Mouse (Mus musculus): Measurements from ENCODE around the gene Cnn2. TPM values are rescaled to one million over a fixed set of nuclear protein-coding genes. Genes with fewer than 3 reads are reported as not detected.

The Cnn2 gene
- polyA plus RNA-seq, 1 experiment from 2014 or later: 296 TPM

DNA sequence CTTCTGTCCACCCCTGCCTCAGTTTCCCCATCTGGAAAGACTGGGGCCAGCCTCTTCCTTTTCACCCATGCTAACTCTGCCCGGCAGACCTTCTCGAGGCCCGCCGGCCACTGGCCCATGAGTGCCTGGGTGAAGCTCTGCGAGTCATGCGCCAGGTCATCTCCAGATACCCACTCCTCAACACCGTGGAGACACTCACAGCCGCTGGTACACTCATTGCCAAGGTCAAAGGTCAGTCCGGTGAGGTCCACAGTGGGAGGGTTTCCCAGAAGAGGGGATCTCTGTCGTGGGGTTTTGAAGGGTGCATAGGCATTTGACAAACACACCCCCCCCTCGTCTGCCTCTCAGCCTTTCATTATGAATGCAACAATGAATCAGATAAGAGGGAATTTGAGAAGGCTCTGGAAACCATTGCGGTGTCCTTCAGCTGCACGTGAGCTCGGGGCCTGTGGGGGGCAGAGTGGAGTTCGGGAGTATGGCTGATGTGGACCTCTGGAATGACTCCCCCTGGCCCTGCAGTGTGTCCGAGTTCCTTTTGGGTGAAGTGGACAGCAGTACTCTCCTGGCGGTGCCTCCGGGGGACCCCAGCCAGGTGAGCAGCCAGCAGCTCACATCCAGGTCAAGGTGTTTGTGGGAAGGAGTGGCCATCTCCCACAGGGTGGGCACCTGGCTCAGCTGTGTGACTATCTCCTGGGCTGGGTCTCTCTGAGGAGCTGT lies 32.4 kb downstream of the Cnn2 start:
- Histone ChIP-seq H3K9me3 (replicated peaks) (no peaks in the 10 kb centered on the region), H3K27ac (replicated peaks) (no peak overlapping the region), H3K27me3 (peaks cover 11% of the 10 kb centered on the region), H3K9ac (no peak overlapping the region), H3K4me3 (replicated peaks) (no peak overlapping the region), H3K4me2 (replicated peaks) (no peak overlapping the region), H3K4me1 (peaks cover 28% of the 10 kb centered on the region), H3K36me3 (no peaks in the 10 kb centered on the region)
- ATAC-seq (ENCODE audit: insufficient number of reproducible peaks, low FRiP score, low TSS enrichment, low read depth): no peak
- WGBS: 79% methylated on average over 18 of the region's 18 CpGs

DNA sequence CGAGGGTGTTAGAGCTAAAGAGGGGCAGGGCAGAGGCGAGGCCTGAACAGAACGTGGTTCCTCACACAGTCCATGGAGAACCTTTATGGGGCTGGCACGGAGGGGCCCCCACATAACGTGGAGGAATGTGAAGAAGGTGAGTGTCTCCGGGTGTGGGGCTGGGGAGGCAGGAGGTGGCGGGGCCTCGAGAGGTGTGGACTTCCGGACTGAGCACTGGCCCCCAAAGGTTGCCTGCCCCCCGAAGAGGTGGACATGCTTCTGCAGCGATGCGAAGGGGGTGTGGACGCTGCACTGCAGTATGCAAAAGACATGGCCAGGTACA lies 32.9 kb downstream of the Cnn2 start:
- Histone ChIP-seq H3K27ac (replicated peaks) (no peak overlapping the region), H3K27me3 (peaks cover 5% of the 10 kb centered on the region; the same call in 1 of the 2 replicates), H3K9ac (no peak overlapping the region), H3K4me3 (replicated peaks) (no peak overlapping the region), H3K9me3 (replicated peaks) (no peaks in the 10 kb centered on the region), H3K36me3 (no peaks in the 10 kb centered on the region), H3K4me1 (peaks cover 28% of the 10 kb centered on the region), H3K4me2 (replicated peaks) (no peak overlapping the region)
- ATAC-seq (ENCODE audit: insufficient number of reproducible peaks, low FRiP score, low TSS enrichment, low read depth): no peak
- WGBS: 88% methylated on average over 13 of the region's 13 CpGs

DNA sequence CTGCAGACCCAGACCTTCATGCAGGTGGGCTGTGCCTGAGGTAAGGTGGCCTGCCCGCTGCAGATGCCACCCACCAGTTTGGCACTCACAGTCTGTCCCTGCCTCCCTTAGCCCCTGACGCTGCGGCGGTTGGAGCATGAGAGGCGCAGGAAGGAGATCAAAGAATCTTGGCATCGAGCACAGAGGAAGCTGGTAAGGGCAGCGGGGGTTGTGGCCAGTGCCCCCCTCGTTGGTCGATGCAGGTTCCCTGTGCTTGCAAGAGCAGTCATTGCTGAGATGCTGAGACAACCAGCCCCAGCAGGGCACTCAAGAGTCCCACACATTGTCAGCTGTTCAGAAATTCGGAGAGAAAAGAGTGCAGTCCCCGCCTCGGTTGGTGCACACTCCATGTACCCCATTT lies 33.8 kb downstream of the Cnn2 start:
- 88% methylated on average over 12 of the region's 12 CpGs for WGBS
- no peak for ATAC-seq (ENCODE audit: insufficient number of reproducible peaks, low FRiP score, low TSS enrichment, low read depth)
- H3K9ac ChIP-seq: no peak overlapping the region
- no peaks in the 10 kb centered on the region for H3K9me3 ChIP-seq (replicated peaks)
- H3K4me2 ChIP-seq (replicated peaks): no peak overlapping the region
- H3K27me3 ChIP-seq: peaks cover 5% of the 10 kb centered on the region; the same call in 1 of the 2 replicates
- peaks cover 28% of the 10 kb centered on the region for H3K4me1 ChIP-seq
- H3K4me3 ChIP-seq (replicated peaks): no peak overlapping the region
- H3K36me3 ChIP-seq: no peaks in the 10 kb centered on the region
- H3K27ac ChIP-seq (replicated peaks): no peak overlapping the region

GRCm38 (mm10) chr10:80022806-80023205 lies 34.4 kb downstream of the Cnn2 start:
- H3K27ac ChIP-seq (replicated peaks): no peak overlapping the region
- H3K4me2 ChIP-seq (replicated peaks): no peak overlapping the region
- H3K27me3 ChIP-seq: peaks cover 5% of the 10 kb centered on the region; the same call in 1 of the 2 replicates
- ATAC-seq (ENCODE audit: insufficient number of reproducible peaks, low FRiP score, low TSS enrichment, low read depth): no peak
- peaks cover 28% of the 10 kb centered on the region for H3K4me1 ChIP-seq
- WGBS: 92% methylated on average over 8 of the region's 8 CpGs
- no peaks in the 10 kb centered on the region for H3K9me3 ChIP-seq (replicated peaks)
- H3K36me3 ChIP-seq: no peaks in the 10 kb centered on the region
- no peak overlapping the region for H3K4me3 ChIP-seq (replicated peaks)
- no peak overlapping the region for H3K9ac ChIP-seq

- H3K9me3 ChIP-seq (replicated peaks): no peaks in the 10 kb centered on the region
- H3K4me3 ChIP-seq (replicated peaks): no peak overlapping the region
- no peak overlapping the region for H3K9ac ChIP-seq
- ATAC-seq (ENCODE audit: insufficient number of reproducible peaks, low FRiP score, low TSS enrichment, low read depth): no peak
- H3K27me3 ChIP-seq: peaks cover 5% of the 10 kb centered on the region; the same call in 1 of the 2 replicates
- no peak overlapping the region for H3K4me2 ChIP-seq (replicated peaks)
- H3K4me1 ChIP-seq: peaks cover 26% of the 10 kb centered on the region
- H3K36me3 ChIP-seq: no peaks in the 10 kb centered on the region
- 71% methylated on average over 5 of the region's 5 CpGs for WGBS
- H3K27ac ChIP-seq (replicated peaks): no peak overlapping the region
Observed at GRCm38 (mm10) chr10:80023758-80024157, 35.4 kb downstream of the Cnn2 start.

GRCm38 (mm10) chr10:80024229-80025043 lies 36.1 kb downstream of the Cnn2 start:
- Histone ChIP-seq H3K27ac (replicated peaks) (no peak overlapping the region), H3K27me3 (peaks cover 4% of the 10 kb centered on the region; the same call in 1 of the 2 replicates), H3K36me3 (no peaks in the 10 kb centered on the region), H3K9ac (no peak overlapping the region), H3K9me3 (replicated peaks) (no peaks in the 10 kb centered on the region), H3K4me3 (replicated peaks) (no peak overlapping the region), H3K4me2 (replicated peaks) (no peak overlapping the region), H3K4me1 (peaks cover 19% of the 10 kb centered on the region)
- WGBS: 67% methylated on average over 15 of the region's 15 CpGs
- no peak for ATAC-seq (ENCODE audit: insufficient number of reproducible peaks, low FRiP score, low TSS enrichment, low read depth)

- H3K4me2 ChIP-seq (replicated peaks): no peak overlapping the region
- 53% methylated on average over 4 of the region's 4 CpGs for WGBS
- no peak overlapping the region for H3K4me3 ChIP-seq (replicated peaks)
- ATAC-seq (ENCODE audit: insufficient number of reproducible peaks, low FRiP score, low TSS enrichment, low read depth): no peak
- no peaks in the 10 kb centered on the region for H3K27me3 ChIP-seq
- no peak overlapping the region for H3K9ac ChIP-seq
- peaks cover 13% of the 10 kb centered on the region for H3K4me1 ChIP-seq
- no peaks in the 10 kb centered on the region for H3K36me3 ChIP-seq
- H3K9me3 ChIP-seq (replicated peaks): no peaks in the 10 kb centered on the region
- no peak overlapping the region for H3K27ac ChIP-seq (replicated peaks)
Observed at GRCm38 (mm10) chr10:80025044-80025347, 36.6 kb downstream of the Cnn2 start.

DNA sequence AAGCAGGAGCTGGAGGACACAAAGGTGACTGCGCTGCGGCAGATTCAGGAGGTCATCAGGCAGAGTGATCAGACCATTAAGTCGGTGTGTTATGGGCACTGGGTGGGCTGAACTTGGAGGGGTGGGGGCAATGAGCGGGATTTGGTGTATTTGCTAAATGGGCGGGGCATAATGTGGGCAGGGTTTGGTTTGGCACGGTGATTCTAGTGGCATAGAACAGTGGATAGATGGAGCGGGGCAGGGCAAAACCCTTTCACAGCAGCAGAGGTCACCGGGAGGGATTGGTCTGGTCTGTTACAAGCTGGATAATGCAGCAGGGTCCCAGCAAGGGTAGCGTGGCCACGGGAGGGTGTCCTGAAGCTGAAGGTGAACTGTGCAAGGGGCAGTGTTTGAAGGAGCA lies 37.1 kb downstream of the Cnn2 start:
- WGBS: 75% methylated on average over 10 of the region's 10 CpGs
- ATAC-seq (ENCODE audit: insufficient number of reproducible peaks, low FRiP score, low TSS enrichment, low read depth): no peak

DNA sequence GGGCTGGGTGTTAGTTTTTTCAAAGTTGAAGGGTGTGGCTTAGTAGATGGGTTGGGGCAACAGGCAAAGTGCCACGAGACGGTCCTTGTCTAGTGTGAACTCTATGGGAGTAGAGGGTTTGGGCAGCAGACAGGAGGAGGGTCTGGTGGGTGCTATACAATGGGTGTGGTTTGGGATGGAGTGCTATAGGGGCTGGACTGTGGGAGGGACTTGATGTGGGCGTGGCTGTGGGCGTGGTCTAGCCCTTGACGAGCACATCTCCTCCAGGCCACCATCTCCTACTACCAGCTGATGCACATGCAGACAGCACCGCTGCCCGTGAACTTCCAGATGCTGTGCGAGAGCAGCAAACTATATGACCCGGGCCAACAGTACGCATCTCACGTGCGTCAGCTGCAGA lies 37.5 kb downstream of the Cnn2 start:
- WGBS: 57% methylated on average over 12 of the region's 12 CpGs
- Histone ChIP-seq H3K9ac (no peak overlapping the region), H3K27ac (replicated peaks) (no peak overlapping the region), H3K4me2 (replicated peaks) (no peak overlapping the region), H3K36me3 (no peaks in the 10 kb centered on the region), H3K4me1 (peaks cover 6% of the 10 kb centered on the region; the same call in 1 of the 2 replicates), H3K9me3 (replicated peaks) (no peaks in the 10 kb centered on the region), H3K4me3 (replicated peaks) (no peak overlapping the region), H3K27me3 (no peaks in the 10 kb centered on the region)
- ATAC-seq (ENCODE audit: insufficient number of reproducible peaks, low FRiP score, low TSS enrichment, low read depth): no peak

More for the DNA sequence above, 37.1 kb downstream of the Cnn2 start:
- Histone ChIP-seq H3K4me2 (replicated peaks) (no peak overlapping the region), H3K9me3 (replicated peaks) (no peaks in the 10 kb centered on the region), H3K4me3 (replicated peaks) (no peak overlapping the region), H3K4me1 (peaks cover 8% of the 10 kb centered on the region; the same call in 1 of the 2 replicates), H3K27me3 (no peaks in the 10 kb centered on the region), H3K27ac (replicated peaks) (no peak overlapping the region), H3K9ac (no peak overlapping the region), H3K36me3 (no peaks in the 10 kb centered on the region)

GRCm38 (mm10) chr10:80027681-80028520 lies 39.5 kb downstream of the Cnn2 start:
- Histone ChIP-seq H3K9me3 (replicated peaks) (no peaks in the 10 kb centered on the region), H3K4me1 (peaks cover 13% of the 10 kb centered on the region; the same call in 1 of the 2 replicates), H3K27ac (replicated peaks) (no peak overlapping the region), H3K4me3 (replicated peaks) (no peak overlapping the region), H3K9ac (no peak overlapping the region), H3K36me3 (no peaks in the 10 kb centered on the region), H3K4me2 (replicated peaks) (no peak overlapping the region), H3K27me3 (no peaks in the 10 kb centered on the region)
- ATAC-seq (ENCODE audit: insufficient number of reproducible peaks, low FRiP score, low TSS enrichment, low read depth): no peak
- 70% methylated on average over 20 of the region's 20 CpGs for WGBS

GRCm38 (mm10) chr10:80028521-80028846 lies 40.1 kb downstream of the Cnn2 start:
- no peak overlapping the region for H3K9ac ChIP-seq
- no peak overlapping the region for H3K4me3 ChIP-seq (replicated peaks)
- no peaks in the 10 kb centered on the region for H3K9me3 ChIP-seq (replicated peaks)
- H3K4me1 ChIP-seq: peaks cover 18% of the 10 kb centered on the region; the same call in 1 of the 2 replicates
- H3K36me3 ChIP-seq: no peaks in the 10 kb centered on the region
- H3K4me2 ChIP-seq (replicated peaks): no peak overlapping the region
- WGBS: 94% methylated on average over 13 of the region's 13 CpGs
- H3K27me3 ChIP-seq: no peaks in the 10 kb centered on the region
- no peak for ATAC-seq (ENCODE audit: insufficient number of reproducible peaks, low FRiP score, low TSS enrichment, low read depth)
- no peak overlapping the region for H3K27ac ChIP-seq (replicated peaks)
